Mouse (Mus musculus): ENCODE measurements around the gene Memo1.

- TF ChIP-seq GATA1 (IDR thresholded peaks at IDR 0.05; ENCODE audit: low read length) (no peak), TAL1 (IDR thresholded peaks at IDR 0.05; ENCODE audit: low read length) (no peak)
Measured at GRCm38 (mm10) chr17:74338225-74338931, 43.1 kb upstream of the Memo1 start.

Data from erythroblast, embryonic 14.5 days (primary cell).